Mouse (Mus musculus) retina, postnatal 1 day (tissue): ENCODE data around the gene Morn5.

Experiments
- DNase-seq: peaks from one replicate; pipeline ENCODE4 v3.0.0-alpha.2; 2012

Morn5 gene

DNA sequence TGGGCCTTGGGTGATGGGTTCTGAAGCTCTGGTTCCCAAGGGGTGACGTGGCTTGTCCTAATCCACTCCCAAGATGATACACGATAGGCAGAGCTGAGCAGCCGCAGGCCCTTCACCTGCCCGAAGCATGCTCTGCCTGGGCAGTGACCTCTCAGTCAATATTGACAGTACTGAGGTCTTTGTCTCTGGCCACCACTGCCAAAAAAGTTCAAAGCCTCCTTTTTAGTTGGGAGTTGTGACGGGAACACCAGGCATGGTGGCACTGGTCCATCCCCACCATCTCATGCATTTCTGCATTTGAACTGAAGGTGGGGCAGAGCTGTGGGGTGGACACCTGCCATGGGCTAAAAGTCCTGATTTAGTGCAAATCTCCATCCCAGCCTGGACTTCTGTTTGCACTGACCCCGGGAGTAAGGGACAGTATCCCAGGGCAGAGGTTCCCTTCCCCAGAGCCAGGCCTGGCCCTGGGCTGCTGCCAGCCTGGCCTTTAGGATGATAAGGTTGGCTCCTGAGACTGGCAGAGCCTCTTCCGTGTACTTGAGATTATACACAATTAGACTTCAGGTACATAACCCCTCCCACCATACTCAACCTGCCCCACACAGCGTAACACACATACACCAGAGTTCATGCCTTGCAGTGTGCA, 22.5 kb downstream of the Morn5 start:
- no peak for DNase-seq

GRCm38 (mm10) chr2:36073781-36074180, 24.5 kb downstream of the Morn5 start:
- no peak for DNase-seq

DNA sequence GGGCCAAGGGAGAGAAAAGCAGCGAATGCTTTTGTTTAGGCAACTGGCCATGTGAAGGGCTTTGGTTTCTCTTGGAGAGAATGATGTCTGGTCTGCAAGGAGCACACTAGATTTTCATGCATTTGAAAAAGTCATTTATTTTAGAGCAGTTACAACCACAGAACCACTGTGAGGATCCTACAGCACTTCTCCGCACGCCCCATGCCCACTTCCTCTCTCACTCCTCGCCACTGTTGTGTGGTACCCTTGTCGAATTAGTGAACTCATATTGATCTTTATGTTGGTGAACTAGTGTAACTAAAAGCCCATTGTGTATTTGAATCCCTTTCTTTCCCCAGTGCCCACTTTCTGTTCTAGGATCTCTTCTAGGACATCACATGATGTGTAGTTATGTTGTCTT, 26.0 kb downstream of the Morn5 start:
- DNase-seq: no peak

DNA sequence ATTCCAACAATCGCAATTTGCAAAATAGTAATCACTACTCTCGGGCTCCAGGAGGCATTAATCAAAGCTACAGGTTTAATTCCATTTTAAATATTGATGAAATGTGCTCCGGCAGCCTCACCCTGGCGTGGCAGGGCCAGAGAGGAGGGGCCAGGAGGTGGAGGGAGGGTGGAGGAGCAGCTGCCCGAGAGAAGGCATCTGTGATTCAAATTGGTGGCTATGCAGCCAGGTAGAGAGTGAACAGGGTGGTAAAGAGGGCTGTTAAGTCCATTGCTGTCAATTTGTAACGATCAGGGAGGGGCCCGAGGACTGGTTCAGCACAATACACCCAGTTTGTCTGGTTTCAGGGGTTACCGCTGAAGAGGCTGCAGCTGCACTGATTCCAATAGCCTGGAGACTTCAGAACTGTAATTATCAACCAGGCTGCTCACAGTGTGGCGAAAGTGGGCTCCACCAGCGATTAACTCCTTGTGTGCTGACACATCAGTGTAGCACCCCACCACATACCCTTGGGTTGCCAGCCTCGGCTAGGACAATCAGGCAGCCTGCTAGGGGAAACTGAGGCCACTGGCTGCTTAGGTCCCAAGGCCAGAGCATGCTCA, 28.0 kb downstream of the Morn5 start:
- DNase-seq: no peak

DNA sequence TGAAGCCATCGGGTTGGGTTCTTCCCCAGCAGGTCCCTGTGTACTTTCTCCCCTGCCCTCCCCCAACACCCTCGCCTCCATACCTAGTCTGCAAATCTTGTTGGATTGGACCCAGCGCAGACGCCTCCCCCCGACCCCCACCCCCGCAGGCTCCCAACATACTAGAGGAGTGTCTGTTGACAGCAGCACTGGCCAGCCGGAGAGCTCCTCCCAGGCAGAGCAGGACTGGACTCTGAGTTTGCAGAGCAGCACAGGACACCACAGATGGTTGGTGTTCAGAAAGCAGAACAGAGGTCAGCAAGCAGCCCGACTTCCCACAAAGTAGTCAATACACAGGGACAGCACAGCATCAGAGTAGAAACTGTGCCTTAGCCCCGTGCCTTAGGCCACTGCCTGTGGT, 32.2 kb downstream of the Morn5 start:
- no peak for DNase-seq

DNA sequence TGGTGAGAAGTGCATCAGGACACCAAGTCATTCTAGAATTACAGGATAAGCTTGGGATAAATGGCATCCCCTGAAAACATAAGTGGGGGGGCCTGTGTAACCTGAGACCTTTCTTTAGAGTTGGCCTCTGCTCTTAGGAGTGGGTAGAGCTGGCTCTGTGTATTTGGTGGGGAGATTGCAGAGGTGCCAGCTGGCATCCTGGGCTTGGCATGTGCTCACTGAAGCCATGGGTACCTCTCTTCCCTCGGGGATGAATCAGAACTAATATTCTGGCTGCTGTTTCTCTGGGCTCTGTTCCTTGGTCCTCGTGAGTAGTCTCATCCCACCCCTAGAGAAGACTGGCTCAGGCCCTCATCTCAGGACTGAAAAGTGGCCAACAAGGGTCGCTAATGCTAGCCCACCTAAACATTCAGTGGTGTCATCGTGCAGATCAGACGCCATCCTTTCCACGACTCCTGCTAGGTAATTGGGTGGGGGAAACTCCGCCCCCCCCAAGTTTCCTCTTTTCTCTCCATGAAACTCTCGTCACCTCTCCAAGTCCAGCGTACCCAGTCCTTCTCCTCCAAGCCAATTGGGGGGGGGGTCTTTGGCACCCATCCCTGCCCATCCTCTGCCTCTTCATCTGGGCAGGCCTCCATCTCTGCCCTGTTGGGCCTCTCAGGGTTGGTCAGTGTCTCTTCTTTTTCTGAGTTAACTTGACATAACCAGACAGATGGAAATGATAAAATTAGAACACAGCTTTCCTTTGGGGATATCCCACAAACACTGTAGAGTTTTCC, 33.7 kb downstream of the Morn5 start:
- DNase-seq: no peak

DNA sequence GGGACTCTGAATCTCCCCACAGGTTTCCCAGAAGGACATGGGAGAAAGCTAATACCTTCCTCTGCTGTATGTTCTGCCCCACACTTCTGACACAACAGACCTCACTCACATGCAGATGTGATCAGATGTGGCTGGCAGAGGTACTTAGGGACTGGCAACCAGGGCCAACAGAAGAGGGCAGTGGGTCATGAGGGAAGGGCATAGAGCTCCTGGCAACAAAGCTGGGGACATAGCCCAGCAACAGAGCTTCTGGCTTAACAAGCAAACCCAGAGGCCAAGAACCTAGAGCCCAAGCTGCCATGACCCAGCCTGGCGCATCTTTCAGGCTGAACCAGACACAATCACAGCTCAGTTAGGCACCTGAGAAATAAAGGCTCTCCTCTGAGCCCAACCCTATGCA, 35.8 kb downstream of the Morn5 start:
- DNase-seq: no peak

DNA sequence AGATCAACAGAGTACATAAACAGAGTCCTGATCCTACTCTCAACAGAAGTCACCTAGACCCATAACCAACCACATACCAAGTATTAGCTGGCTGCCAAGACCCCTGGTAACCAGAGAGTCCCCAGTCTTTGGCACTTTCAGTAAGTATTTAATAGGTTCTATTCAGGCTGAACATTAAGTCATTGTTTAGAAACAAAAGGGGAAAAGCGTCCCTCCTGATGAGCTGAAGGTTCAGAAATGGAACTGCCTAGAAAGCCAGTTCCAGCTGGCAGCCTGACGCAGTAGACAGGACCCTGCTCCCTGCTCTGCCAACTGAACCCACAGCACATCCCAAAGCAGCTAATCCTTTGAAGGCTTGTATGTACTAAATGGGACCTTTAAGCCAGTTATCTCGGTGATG, 39.9 kb downstream of the Morn5 start:
- DNase-seq: no peak

GRCm38 (mm10) chr2:36090853-36091741, 41.8 kb downstream of the Morn5 start:
- DNase-seq: peak; percentile 86

DNA sequence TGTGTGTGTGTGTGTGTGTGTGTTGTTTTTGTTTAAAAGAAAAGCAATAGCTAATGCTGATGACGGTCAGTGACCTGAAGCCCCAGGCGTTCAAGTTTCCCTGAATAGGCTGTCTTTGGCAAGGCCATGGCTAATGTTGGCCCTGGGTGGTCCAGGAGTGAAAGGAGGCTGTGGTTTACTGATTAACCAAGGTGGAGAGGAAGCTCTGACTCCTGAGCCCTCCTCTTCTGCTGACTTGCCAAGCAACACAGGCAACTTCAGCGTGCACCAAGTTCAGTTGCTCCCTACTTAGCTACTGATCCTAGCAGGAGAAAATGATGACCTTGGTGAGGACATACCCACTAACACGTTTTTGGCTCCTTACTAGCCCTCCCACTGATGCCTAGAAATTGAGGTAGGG, 43.5 kb downstream of the Morn5 start:
- no peak for DNase-seq

- DNase-seq: no peak
These were observed 44.0 kb downstream of the Morn5 start for GRCm38 (mm10) chr2:36093301-36093700.

DNA sequence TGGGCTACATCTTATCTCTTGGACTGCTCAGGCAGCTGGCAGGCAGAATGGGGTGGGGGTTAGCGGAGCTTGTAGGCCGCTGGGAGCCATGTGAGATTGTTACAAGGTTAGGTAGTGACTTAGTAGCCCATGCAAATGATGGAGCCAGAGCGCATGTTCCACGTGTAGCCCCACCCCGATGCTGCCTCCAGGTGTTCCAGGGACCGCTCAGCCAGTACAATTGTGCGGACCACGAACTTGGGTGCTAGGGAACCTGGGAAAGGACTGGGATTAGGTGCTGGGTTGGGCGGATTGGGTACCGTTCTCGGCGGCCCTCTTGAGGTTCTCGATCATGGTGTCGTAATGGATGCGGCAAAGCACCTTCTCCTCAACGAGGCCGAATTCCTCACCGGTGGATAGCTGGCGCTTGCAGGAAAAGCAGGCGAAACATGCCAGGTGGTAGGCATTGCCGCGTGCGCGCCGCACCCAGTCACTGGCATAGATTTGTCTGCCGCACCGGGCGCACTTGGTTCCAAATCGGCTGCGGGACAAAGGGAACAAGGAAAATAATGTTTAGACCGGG, 44.7 kb downstream of the Morn5 start:
- DNase-seq: no peak

- DNase-seq: peak; percentile 39
These were observed 48.0 kb downstream of the Morn5 start for GRCm38 (mm10) chr2:36097129-36097815.

GRCm38 (mm10) chr2:36098021-36098420, 48.8 kb downstream of the Morn5 start:
- no peak for DNase-seq

GRCm38 (mm10) chr2:36099739-36100138, 50.5 kb downstream of the Morn5 start:
- no peak for DNase-seq

GRCm38 (mm10) chr2:36101866-36102558, 52.8 kb downstream of the Morn5 start:
- no peak for DNase-seq

DNA sequence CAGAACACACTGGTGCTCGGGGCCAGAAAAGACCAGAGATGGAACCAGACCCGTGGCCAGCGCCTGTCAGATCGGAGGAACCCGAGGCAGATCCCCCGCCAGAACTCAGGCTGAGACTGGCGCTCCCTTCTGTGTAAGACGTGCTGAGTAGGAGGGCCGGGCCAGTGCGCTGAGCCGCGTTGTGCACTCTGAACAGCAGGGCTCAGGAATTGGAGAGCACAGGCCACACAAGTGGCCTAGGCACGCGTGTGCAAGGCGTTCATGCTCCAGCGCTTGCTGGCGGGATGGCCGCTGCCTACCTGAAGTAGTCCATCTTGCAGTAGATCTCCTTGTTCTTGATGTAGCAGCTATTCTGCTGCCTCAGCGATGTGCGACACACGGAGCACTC, 53.3 kb downstream of the Morn5 start:
- DNase-seq: peak; percentile 50

GRCm38 (mm10) chr2:36103069-36103554, 53.9 kb downstream of the Morn5 start:
- no peak for DNase-seq

DNA sequence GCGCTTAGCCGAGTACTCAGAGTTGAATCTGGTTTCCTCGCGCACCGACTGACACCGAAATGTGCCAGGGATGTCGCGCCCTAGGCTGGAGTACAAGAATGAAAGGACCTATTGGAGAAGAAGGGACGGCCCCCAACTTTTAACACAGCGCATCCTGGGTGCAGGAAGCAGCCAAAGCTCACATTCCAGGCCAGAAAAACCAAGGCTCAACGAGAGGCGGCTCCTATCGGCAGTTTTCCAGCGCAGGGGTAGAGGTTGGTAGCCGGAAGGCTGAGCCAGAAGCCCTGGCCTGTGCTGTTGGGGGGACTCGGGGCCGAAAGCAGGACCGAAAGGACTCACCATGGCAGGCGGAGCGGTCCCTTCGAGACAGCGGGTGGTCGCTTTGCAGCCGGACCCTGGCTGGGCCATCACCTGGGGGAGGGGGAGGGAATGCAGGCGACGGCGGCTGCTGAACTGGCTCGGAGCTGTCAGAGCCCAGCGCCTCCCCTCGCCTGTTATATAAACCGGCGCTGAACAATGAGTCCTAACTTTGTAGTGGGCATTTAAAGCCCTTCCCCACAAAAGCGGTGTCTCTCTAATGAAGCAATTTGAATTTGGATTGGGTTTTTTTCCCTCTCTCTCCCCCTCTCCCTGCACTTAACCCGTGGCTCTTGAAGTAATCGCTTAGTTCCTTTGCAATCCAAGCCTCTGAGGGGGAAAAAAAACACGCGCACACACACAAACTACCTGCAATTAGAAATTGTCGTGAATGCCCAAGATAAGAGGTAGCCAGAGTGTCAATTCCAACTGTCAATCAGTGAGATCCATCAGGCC, 54.5 kb downstream of the Morn5 start:
- DNase-seq: peak; percentile 52

- DNase-seq: peak; percentile 40
These were observed 55.2 kb downstream of the Morn5 start for GRCm38 (mm10) chr2:36104436-36104955.
